Mouse (Mus musculus) E14TG2a.4 (cell line): ENCODE results near the gene Ehbp1l1.
"Not testable (repeated sequence)": the region's sequence is repeated elsewhere in the genome, so short reads cannot be mapped to it uniquely, and the experiment has no call there.

Experiments used
- H3K27me3 ChIP-seq: 2 replicates; pipeline ENCODE4 v1.6.1; 2014; ENCODE audit warnings: low read length, control low read depth; ENCODE audit not compliant: insufficient read depth
- H3K36me3 ChIP-seq: 2 replicates; pipeline ENCODE4 v1.6.1; 2014; ENCODE audit warnings: low read length, control low read depth; ENCODE audit not compliant: insufficient read depth
- H3K4me1 ChIP-seq: replicated peaks from 2 replicates; pipeline ENCODE4 v1.6.1; 2014; ENCODE audit warnings: low read depth, low read length, control low read depth
- H3K4me3 ChIP-seq: replicated peaks from 2 replicates; pipeline ENCODE4 v1.5.1; 2014; ENCODE audit warnings: mild to moderate bottlenecking, low read length
- H3K9me3 ChIP-seq: 2 replicates; pipeline ENCODE4 v1.6.1; 2014; ENCODE audit warnings: low read length, control low read depth
- CTCF ChIP-seq: conservative IDR thresholded peaks from 2 replicates; pipeline ENCODE4 v1.5.1; 2014; ENCODE audit warnings: low read length
- NANOG ChIP-seq: IDR thresholded peaks from 2 replicates; pipeline ENCODE4 v1.6.1; 2014; ENCODE audit warnings: borderline replicate concordance, low read length, mixed read lengths
- POU5F1 ChIP-seq: IDR thresholded peaks from 2 replicates; pipeline ENCODE4 v1.6.1; 2014; ENCODE audit warnings: low read length, borderline replicate concordance

The Ehbp1l1 gene

GRCm38 (mm10) chr19:5689565-5690342 lies 36.4 kb downstream of the Ehbp1l1 start:
- peak overlapping the region; percentile 96 for H3K4me3 ChIP-seq
- peaks cover 5% of the 10 kb centered on the region for H3K27me3 ChIP-seq
- H3K9me3 ChIP-seq = no peaks in the 10 kb centered on the region
- H3K4me1 ChIP-seq = peaks cover 73% of the 10 kb centered on the region
- peaks cover 66% of the 10 kb centered on the region for H3K36me3 ChIP-seq
- TF ChIP-seq NANOG = no peak
- no peak for TF ChIP-seq POU5F1
- TF ChIP-seq CTCF = no peak

GRCm38 (mm10) chr19:5689088-5689428 lies 37.1 kb downstream of the Ehbp1l1 start:
- no peaks in the 10 kb centered on the region for H3K9me3 ChIP-seq
- H3K4me3 ChIP-seq = peak overlapping the region; percentile 96
- no peaks in the 10 kb centered on the region for H3K27me3 ChIP-seq
- peaks cover 79% of the 10 kb centered on the region for H3K4me1 ChIP-seq
- peaks cover 68% of the 10 kb centered on the region for H3K36me3 ChIP-seq
- TF ChIP-seq CTCF (no peak), POU5F1 (no peak), NANOG (no peak)

DNA sequence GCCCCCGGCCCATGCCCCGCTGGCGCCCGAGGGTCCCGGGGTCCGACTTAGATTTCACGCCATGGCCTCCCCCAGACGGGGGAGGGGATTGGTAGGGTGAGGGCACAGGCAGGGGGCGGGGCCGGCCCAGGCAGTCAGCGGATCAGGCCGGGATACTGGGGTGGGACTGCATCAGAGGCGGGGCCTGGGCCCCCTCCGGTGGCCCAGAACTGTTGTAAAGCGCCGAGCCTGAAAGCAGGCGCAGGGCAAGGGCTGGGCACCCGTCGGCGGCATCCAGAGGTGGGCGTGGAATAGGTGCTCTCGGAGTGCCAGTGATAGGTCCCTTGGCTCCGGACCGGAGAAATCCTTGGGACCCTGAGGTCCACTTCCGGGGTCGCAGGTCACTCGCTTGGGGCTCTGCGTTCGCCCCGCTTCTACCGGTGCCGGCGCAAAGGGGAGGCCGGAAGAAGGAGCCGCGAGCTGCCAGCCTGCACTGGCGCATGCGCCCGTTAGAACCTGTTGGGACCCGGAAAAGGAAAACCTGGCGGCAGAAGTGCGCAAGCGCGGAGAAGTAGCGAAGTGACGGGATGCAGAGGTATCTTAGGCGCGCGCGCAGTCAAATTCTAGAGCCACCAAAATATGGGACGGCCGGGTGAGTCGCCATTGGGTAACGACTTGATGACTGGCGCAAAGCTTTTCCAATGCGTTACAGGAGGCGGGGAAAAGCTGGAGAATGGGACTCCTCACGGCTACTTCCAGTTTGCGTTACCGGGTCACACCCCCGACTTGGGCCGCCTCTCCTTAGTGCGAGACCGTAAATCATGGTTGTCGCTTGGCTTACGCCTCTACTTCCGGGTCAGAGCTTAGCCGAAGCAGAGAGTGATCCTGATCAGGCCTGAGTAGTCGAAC lies 37.7 kb downstream of the Ehbp1l1 start, which contains the start of the genes Map3k11 and Pcnx3:
Gene Map3k11, plus strand, starts transcription at position 543 of the 888 bp plus-strand sequence.
Gene Pcnx3, minus strand, starts transcription at position 709 of the 888 bp plus-strand sequence.
- Histone ChIP-seq H3K4me1 (peaks cover 77% of the 10 kb centered on the region), H3K36me3 (peaks cover 68% of the 10 kb centered on the region), H3K4me3 (peak within 1 kb of the TSS; percentile 96), H3K27me3 (no peaks in the 10 kb centered on the region), H3K9me3 (no peaks in the 10 kb centered on the region)
- TF ChIP-seq CTCF (no peak), NANOG (no peak), POU5F1 (no peak)

- Histone ChIP-seq H3K27me3 (no peaks in the 10 kb centered on the region), H3K4me3 (peak overlapping the region; percentile 96), H3K4me1 (peaks cover 70% of the 10 kb centered on the region), H3K36me3 (peaks cover 68% of the 10 kb centered on the region), H3K9me3 (no peaks in the 10 kb centered on the region)
- TF ChIP-seq CTCF = no peak
Observed at GRCm38 (mm10) chr19:5687738-5688137, 38.4 kb downstream of the Ehbp1l1 start.

- H3K4me1 ChIP-seq = peaks cover 63% of the 10 kb centered on the region
- H3K27me3 ChIP-seq, H3K9me3 ChIP-seq: not testable (repeated sequence)
Observed at GRCm38 (mm10) chr19:5686954-5687353, 39.2 kb downstream of the Ehbp1l1 start.

DNA sequence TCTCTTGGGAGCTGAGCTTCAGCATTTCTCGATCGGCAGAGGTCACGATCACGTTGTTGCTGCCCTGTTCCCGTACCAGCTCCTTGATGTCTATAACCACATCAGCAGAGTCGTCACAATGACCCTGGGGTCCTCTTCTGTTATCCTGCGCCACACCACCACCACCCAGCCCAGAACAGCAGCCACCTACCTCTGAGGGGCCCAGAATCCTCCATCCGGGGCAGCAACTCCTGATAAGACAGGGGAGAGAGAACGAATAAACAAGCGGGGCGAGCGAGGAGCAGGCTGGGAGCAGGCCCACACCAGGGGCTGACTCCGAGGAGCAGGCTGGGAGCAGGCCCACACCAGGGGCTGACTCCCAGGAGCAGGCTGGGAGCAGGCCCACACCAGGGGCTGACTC lies 39.7 kb downstream of the Ehbp1l1 start:
- Histone ChIP-seq H3K4me1 (peaks cover 58% of the 10 kb centered on the region), H3K36me3 (peaks cover 71% of the 10 kb centered on the region), H3K9me3 (no peaks in the 10 kb centered on the region), H3K4me3 (no peak overlapping the region), H3K27me3 (no peaks in the 10 kb centered on the region)
- no peak for TF ChIP-seq NANOG

More at GRCm38 (mm10) chr19:5686954-5687353, 39.2 kb downstream of the Ehbp1l1 start:
- peak overlapping the region; percentile 96; the same call in 1 of the 2 replicates for H3K4me3 ChIP-seq
- H3K36me3 ChIP-seq = peaks cover 71% of the 10 kb centered on the region

DNA sequence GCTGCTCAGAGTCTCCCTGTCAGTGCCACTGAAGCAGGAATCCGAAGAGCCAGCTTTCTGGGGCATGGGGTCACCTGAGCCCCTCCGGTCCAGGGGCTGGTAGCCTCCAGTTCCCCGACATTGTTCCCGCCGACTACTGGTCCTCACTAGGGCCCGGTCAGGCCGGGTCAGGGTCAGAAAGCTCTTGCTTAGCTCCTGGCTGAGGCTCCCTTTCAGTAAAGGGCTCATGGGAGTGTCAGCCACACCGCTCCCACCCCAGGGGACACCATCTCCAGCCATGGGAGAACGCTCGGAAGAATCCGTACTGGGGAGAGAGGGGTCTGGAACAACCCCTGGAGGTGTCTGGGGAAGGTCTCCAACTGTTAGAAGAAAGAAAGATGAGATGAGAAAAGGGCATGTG lies 40.3 kb downstream of the Ehbp1l1 start:
- no peaks in the 10 kb centered on the region for H3K27me3 ChIP-seq
- no peak for TF ChIP-seq POU5F1
- TF ChIP-seq CTCF = no peak
- TF ChIP-seq NANOG = no peak
- peak overlapping the region; percentile 67; the same call in 1 of the 2 replicates for H3K4me3 ChIP-seq
- H3K4me1 ChIP-seq = peaks cover 52% of the 10 kb centered on the region
- no peaks in the 10 kb centered on the region for H3K9me3 ChIP-seq
- H3K36me3 ChIP-seq = peaks cover 71% of the 10 kb centered on the region

DNA sequence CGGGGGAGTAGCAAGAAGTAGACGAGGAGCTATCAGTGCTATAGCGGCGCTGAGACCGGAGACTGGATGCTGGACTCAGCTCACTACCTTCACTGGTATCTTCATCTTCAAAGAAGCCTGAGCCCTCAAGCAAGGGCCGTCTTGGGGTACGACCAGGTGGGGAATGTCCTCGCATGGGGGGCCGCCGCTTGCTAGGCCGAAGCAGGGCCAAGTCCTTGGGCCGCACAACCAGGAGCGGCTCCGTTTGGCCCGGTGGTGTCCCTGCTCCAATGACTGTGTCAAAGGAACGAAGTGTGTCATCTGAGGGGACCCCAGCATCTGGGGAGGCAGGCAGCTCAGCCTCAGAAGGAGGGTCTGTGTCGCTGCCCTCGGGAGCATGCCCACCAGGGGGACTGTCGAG lies 40.7 kb downstream of the Ehbp1l1 start:
- TF ChIP-seq NANOG = no peak
- no peak for TF ChIP-seq POU5F1
- TF ChIP-seq CTCF = no peak

GRCm38 (mm10) chr19:5684985-5685384 lies 41.1 kb downstream of the Ehbp1l1 start:
- H3K4me3 ChIP-seq = peak overlapping the region; percentile 67
- H3K9me3 ChIP-seq = no peaks in the 10 kb centered on the region

More for the DNA sequence above, 40.7 kb downstream of the Ehbp1l1 start:
- H3K27me3 ChIP-seq = no peaks in the 10 kb centered on the region
- H3K4me3 ChIP-seq = peak overlapping the region; percentile 67
- H3K36me3 ChIP-seq = peaks cover 71% of the 10 kb centered on the region
- peaks cover 47% of the 10 kb centered on the region for H3K4me1 ChIP-seq
- H3K9me3 ChIP-seq = no peaks in the 10 kb centered on the region

More at GRCm38 (mm10) chr19:5684985-5685384, 41.1 kb downstream of the Ehbp1l1 start:
- H3K4me1 ChIP-seq = peaks cover 43% of the 10 kb centered on the region
- no peaks in the 10 kb centered on the region for H3K27me3 ChIP-seq
- TF ChIP-seq POU5F1 = no peak
- no peak for TF ChIP-seq NANOG
- no peak for TF ChIP-seq CTCF
- H3K36me3 ChIP-seq = peaks cover 75% of the 10 kb centered on the region
